ENCODE assay signal across 8 mouse cellular contexts in genomic region chr17:86832562-86833327, GRCm38 (mm10).
DNase-seq lines count a peak whose midpoint lies in the region; ATAC-seq lines count a peak whose summit lies in the region.

No protein-coding gene starts in this region.

- 68% methylated on average over 19 of the region's 19 CpGs for WGBS in neural tube, embryonic 11.5 days

- ATAC-seq in neural tube, embryonic 11.5 days (ENCODE audit: insufficient read depth, low FRiP score, low TSS enrichment), result no peak

- no peaks in the 10 kb centered on the region for H3K9me3 ChIP-seq in neural tube, embryonic 11.5 days (ENCODE audit: control insufficient read depth, low read length)

- H3K27ac ChIP-seq in neural tube, embryonic 11.5 days (ENCODE audit: low read depth, low read length), result no peak overlapping the region

- intact Hi-C loops in left cerebral cortex, postnatal 4 days (cut with DNase I), result no loop called here
- intact Hi-C loops in left cerebral cortex, postnatal 25 days (cut with DNase I), result no loop called here

- H3K36me3 ChIP-seq in neural tube, embryonic 11.5 days (ENCODE audit: control insufficient read depth, insufficient read depth, low read length), result no peaks in the 10 kb centered on the region

- no peak overlapping the region for H3K4me3 ChIP-seq in neural tube, embryonic 11.5 days (ENCODE audit: low read depth, low read length)

- no peaks in the 10 kb centered on the region for H3K27me3 ChIP-seq in neural tube, embryonic 11.5 days (ENCODE audit: control insufficient read depth, insufficient read depth, low read length)

- H3K4me1 ChIP-seq in neural tube, embryonic 11.5 days (ENCODE audit: control insufficient read depth, insufficient read depth, low read length), result no peaks in the 10 kb centered on the region

- H3K4me2 ChIP-seq in neural tube, embryonic 11.5 days (ENCODE audit: low read depth), result no peak overlapping the region

- H3K9ac ChIP-seq in neural tube, embryonic 11.5 days (ENCODE audit: low read length), result no peak overlapping the region

- DNase-seq in adrenal gland, adult (ENCODE audit: inconsistent age in 2 of 2, low spot score in 1 of 2), result peak; percentile 40 to 78
- DNase-seq in adrenal gland, adult 8-10 months, result no peak
- DNase-seq in left cerebral cortex, postnatal 4 days, result peak; percentile 41
- DNase-seq in left cerebral cortex, postnatal 25 days (ENCODE audit: low spot score in 2 of 2), result no peak
- peak; percentile 58 to 69 for DNase-seq in adrenal gland, postnatal 36 days
- peak; percentile 48 for DNase-seq in induced T-regulatory cell, adult 2 months (ENCODE audit: low read depth)
- DNase-seq in neural tube, embryonic 11.5 days (ENCODE audit: low spot score), result peak; percentile 2
- no peak for DNase-seq in frontal cortex, postnatal 25 days (ENCODE audit: low spot score in 2 of 2)

Comparison
In these comparisons a context has a peak if more than half of its experiments do, and no peak if none do; other contexts are left out.
1. DNase-seq: peak in adrenal gland, adult (2 of 2), left cerebral cortex, postnatal 4 days (single experiment), adrenal gland, postnatal 36 days (2 of 2), induced T-regulatory cell, adult 2 months (single experiment) and neural tube, embryonic 11.5 days (single experiment); none in adrenal gland, adult 8-10 months (single experiment), left cerebral cortex, postnatal 25 days (0 of 2) and frontal cortex, postnatal 25 days (0 of 2).